Mouse (Mus musculus) heart, adult 2 months (tissue): Measurements from ENCODE around the gene Ube2r2. TPM values are rescaled to one million over a fixed set of nuclear protein-coding genes. Genes with fewer than 3 reads are reported as not detected.

ENCODE experiments used
- DNase-seq, 2 experiments: peaks; one replicate each; pipeline ENCODE4 v3.0.0; 2021
- H3K27ac ChIP-seq: fragments of 200-600 bp; 2 replicates; pipeline ENCODE4 v1.8.1; 2022
- H3K27me3 ChIP-seq: fragments of 200-500 bp; 2 replicates; pipeline ENCODE4 v1.6.1; 2012; ENCODE audit warnings: mild to moderate bottlenecking, low read length, inconsistent platforms, mixed read lengths; ENCODE audit not compliant: control insufficient read depth, insufficient read depth
- H3K36me3 ChIP-seq: fragments of 200-500 bp; 2 replicates; pipeline ENCODE4 v1.6.1; 2012; ENCODE audit warnings: low read length, inconsistent platforms; ENCODE audit not compliant: control insufficient read depth, insufficient read depth
- H3K4me1 ChIP-seq: fragments of 200-500 bp; 2 replicates; pipeline ENCODE4 v1.6.1; 2011; ENCODE audit warnings: low read length; ENCODE audit not compliant: control insufficient read depth, insufficient read depth
- H3K4me3 ChIP-seq: fragments of 200-600 bp; 2 replicates; pipeline ENCODE4 v1.8.1; 2022
- H3K79me2 ChIP-seq: fragments of 200-500 bp; replicated peaks from 2 replicates; pipeline ENCODE4 v1.6.1; 2012; ENCODE audit warnings: mild to moderate bottlenecking, inconsistent platforms, low read length, moderate library complexity, mixed read lengths; ENCODE audit not compliant: control insufficient read depth, insufficient read depth
- H3K9ac ChIP-seq: fragments of 200-500 bp; 2 replicates; pipeline ENCODE4 v1.6.1; 2012; ENCODE audit warnings: low read depth, mild to moderate bottlenecking, control low read depth, inconsistent platforms, low read length, mixed read lengths
- CTCF ChIP-seq: fragments of 200-600 bp; IDR thresholded peaks from 2 replicates; pipeline ENCODE4 v1.8.1; 2022; ENCODE audit warnings: antibody characterized with exemption, mild to moderate bottlenecking, moderate library complexity
- EP300 ChIP-seq: fragments of 200-500 bp; IDR thresholded peaks from 2 replicates; pipeline ENCODE4 v1.6.1; 2011; ENCODE audit warnings: low read depth, low read length, control low read depth; ENCODE audit not compliant: insufficient read depth
- POLR2A ChIP-seq: fragments of 200-500 bp; IDR thresholded peaks from 2 replicates; pipeline ENCODE4 v1.6.1; 2011; ENCODE audit warnings: mild to moderate bottlenecking, low read depth, low read length, control low read depth; ENCODE audit not compliant: insufficient read depth
- WGBS: fragments of 180-500 bp; shearing (Covaris S2); methylation state at CpG from one replicate; pipeline ENCODE4 v1.1.7; 2018; 5-methylcytosine and 5-hydroxymethylcytosine counted together
- intact Hi-C: fragments of 180-260 bp; cut with DNase I; formaldehyde crosslinking; loops from one replicate; pipeline ENCODE4 v1.15.1; 2025
- polyA plus RNA-seq: library from polyadenylated mRNA; depleted of rRNA; stranded (reverse); fragments of >200 nt; gene quantifications from 2 replicates; pipeline ENCODE4 v1.2.3, GENCODE M21; 2012
- total RNA-seq, 2 experiments: library from RNA; stranded (reverse); gene quantifications; 2 replicates each; pipeline ENCODE4 v1.2.3; 2021

The Ube2r2 gene
- total and polyA plus RNA-seq, 3 experiments: 52.7 to 133 (median 121) TPM

- no peak for DNase-seq
- H3K79me2 ChIP-seq: no peaks in the 10 kb centered on the region
- TF ChIP-seq CTCF: no peak
- no peak for TF ChIP-seq EP300
- TF ChIP-seq POLR2A: no peak
- H3K4me3 ChIP-seq: no peak overlapping the region
- intact Hi-C loops: no loop called here
- no peaks in the 10 kb centered on the region for H3K36me3 ChIP-seq
- no peaks in the 10 kb centered on the region for H3K4me1 ChIP-seq
- no peak overlapping the region for H3K27ac ChIP-seq
- no peaks in the 10 kb centered on the region for H3K27me3 ChIP-seq
- 96% methylated on average over 8 of the region's 8 CpGs for WGBS
- no peak overlapping the region for H3K9ac ChIP-seq
Observed at GRCm38 (mm10) chr4:41202135-41202534, 66.6 kb downstream of the Ube2r2 start.

- Histone ChIP-seq H3K27me3 (no peaks in the 10 kb centered on the region), H3K79me2 (no peaks in the 10 kb centered on the region), H3K27ac (no peak overlapping the region), H3K4me3 (no peak overlapping the region), H3K9ac (no peak overlapping the region), H3K4me1 (no peaks in the 10 kb centered on the region), H3K36me3 (no peaks in the 10 kb centered on the region; the same call in 1 of the 2 replicates)
- intact Hi-C loops: no loop called here
- no peak for DNase-seq
- WGBS: 79% methylated on average over 8 of the region's 8 CpGs
- TF ChIP-seq CTCF: no peak
Observed at GRCm38 (mm10) chr4:41205751-41206150, 70.2 kb downstream of the Ube2r2 start.

GRCm38 (mm10) chr4:41208050-41208449 is 72.5 kb downstream of the Ube2r2 start:
- Histone ChIP-seq H3K27me3 (no peaks in the 10 kb centered on the region), H3K79me2 (no peaks in the 10 kb centered on the region), H3K36me3 (no peaks in the 10 kb centered on the region; the same call in 1 of the 2 replicates), H3K9ac (no peak overlapping the region), H3K4me3 (no peak overlapping the region), H3K4me1 (no peaks in the 10 kb centered on the region), H3K27ac (no peak overlapping the region)
- 76% methylated on average over 4 of the region's 4 CpGs for WGBS
- TF ChIP-seq POLR2A (no peak), EP300 (no peak), CTCF (no peak)
- no peak for DNase-seq
- intact Hi-C loops: no loop called here

GRCm38 (mm10) chr4:41225412-41225811 is 89.9 kb downstream of the Ube2r2 start:
- no peaks in the 10 kb centered on the region for H3K36me3 ChIP-seq
- intact Hi-C loops: loop anchor here (5.0 kb wide), 1 partner anchor 173 kb away; no protein-coding TSS in a partner anchor
- WGBS: 79% methylated on average over 1 of the region's 1 CpGs

GRCm38 (mm10) chr4:41226351-41226750 is 90.8 kb downstream of the Ube2r2 start:
- Histone ChIP-seq H3K27ac (no peak overlapping the region), H3K4me3 (no peak overlapping the region), H3K27me3 (no peaks in the 10 kb centered on the region), H3K79me2 (no peaks in the 10 kb centered on the region; the same call in 1 of the 2 replicates), H3K4me1 (no peaks in the 10 kb centered on the region), H3K36me3 (no peaks in the 10 kb centered on the region), H3K9ac (no peak overlapping the region)
- no peak for TF ChIP-seq EP300
- TF ChIP-seq CTCF: peak; percentile 88
- WGBS: 69% methylated on average over 3 of the region's 3 CpGs
- intact Hi-C loops: loop anchor here (2.0 to 5.0 kb wide), 3 partner anchors 60 to 174 kb away; no protein-coding TSS in a partner anchor
- peak; percentile 31 to 43 for DNase-seq

More at GRCm38 (mm10) chr4:41225412-41225811, 89.9 kb downstream of the Ube2r2 start:
- no peak for TF ChIP-seq EP300
- no peak for TF ChIP-seq POLR2A
- TF ChIP-seq CTCF: peak; percentile 69
- Histone ChIP-seq H3K4me1 (no peaks in the 10 kb centered on the region), H3K79me2 (no peaks in the 10 kb centered on the region; the same call in 1 of the 2 replicates), H3K4me3 (no peak overlapping the region), H3K27me3 (no peaks in the 10 kb centered on the region), H3K9ac (no peak overlapping the region), H3K27ac (no peak overlapping the region)
- no peak for DNase-seq

GRCm38 (mm10) chr4:41235621-41236020 is 100.1 kb downstream of the Ube2r2 start:
- intact Hi-C loops: no loop called here
- TF ChIP-seq CTCF (no peak), EP300 (no peak), POLR2A (no peak)
- DNase-seq: no peak
- no peak overlapping the region for H3K27ac ChIP-seq
- no peak overlapping the region for H3K4me3 ChIP-seq
- H3K9ac ChIP-seq: no peak overlapping the region
- no peaks in the 10 kb centered on the region for H3K36me3 ChIP-seq
- no peaks in the 10 kb centered on the region for H3K4me1 ChIP-seq
- H3K79me2 ChIP-seq: no peaks in the 10 kb centered on the region; the same call in 1 of the 2 replicates
- WGBS: 32% methylated on average over 5 of the region's 5 CpGs
- no peaks in the 10 kb centered on the region for H3K27me3 ChIP-seq
